Mouse (Mus musculus) neural tube, embryonic 13.5 days (tissue): Measurements from ENCODE around the gene Hist1h2bn. TPM values are rescaled to one million over a fixed set of nuclear protein-coding genes. Genes with fewer than 3 reads are reported as not detected.
"Not testable (repeated sequence)": the region's sequence is repeated elsewhere in the genome, so short reads cannot be mapped to it uniquely, and the experiment has no call there.

Experiments used
- ATAC-seq: fragments of 200-750 bp; cut with Nextera tagmentation; 2 replicates; pipeline ENCODE4 v1.8.0; 2017; ENCODE audit warnings: low read depth, mild to moderate bottlenecking, moderate TSS enrichment, moderate library complexity
- H3K27ac ChIP-seq: fragments of 300-500 bp; sonication (generic); replicated peaks from 2 replicates; pipeline ENCODE4 v1.5.1; 2015; ENCODE audit warnings: moderate library complexity, mild to moderate bottlenecking, inconsistent platforms
- H3K27me3 ChIP-seq: fragments of 300-500 bp; sonication (generic); 2 replicates; pipeline ENCODE4 v1.6.1; 2015; ENCODE audit warnings: mild to moderate bottlenecking, inconsistent platforms
- H3K36me3 ChIP-seq: fragments of 300-500 bp; sonication (generic); 2 replicates; pipeline ENCODE4 v1.6.1; 2015; ENCODE audit warnings: mild to moderate bottlenecking, inconsistent platforms
- H3K4me1 ChIP-seq: fragments of 300-500 bp; sonication (generic); replicated peaks from 2 replicates; pipeline ENCODE4 v1.6.1; 2015; ENCODE audit warnings: inconsistent platforms
- H3K4me2 ChIP-seq: fragments of 300-500 bp; sonication (generic); 2 replicates; pipeline ENCODE4 v1.6.1; 2015; ENCODE audit warnings: inconsistent platforms, mild to moderate bottlenecking, moderate library complexity
- H3K4me3 ChIP-seq: fragments of 300-500 bp; sonication (generic); 2 replicates; pipeline ENCODE4 v1.5.1; 2015; ENCODE audit warnings: mild to moderate bottlenecking, inconsistent platforms
- H3K9ac ChIP-seq: fragments of 300-500 bp; sonication (generic); 2 replicates; pipeline ENCODE4 v1.6.1; 2015; ENCODE audit warnings: moderate library complexity, mild to moderate bottlenecking, inconsistent platforms
- H3K9me3 ChIP-seq: fragments of 300-500 bp; sonication (generic); 2 replicates; pipeline ENCODE4 v1.6.1; 2016; ENCODE audit warnings: inconsistent platforms
- WGBS: fragments of 180-500 bp; shearing (Covaris S2); methylation state at CpG from one replicate; pipeline ENCODE4 v1.1.7; 2015; 5-methylcytosine and 5-hydroxymethylcytosine counted together
- microRNA-seq: library from miRNA; unstranded; fragments of <30 nt; microRNA quantifications from one replicate; pipeline ENCODE4, GENCODE M21; 2016
- polyA plus RNA-seq: library from polyadenylated mRNA; unstranded; fragments of >200 nt; fragmentation: Nextera tagmentation; extraction: Ambion mirVana; gene quantifications from 2 replicates; pipeline ENCODE4 v1.2.1, GENCODE M21; 2015

The Hist1h2bn gene
- polyA plus RNA-seq, 1 experiment from 2014 or later = 0.73 TPM

DNA sequence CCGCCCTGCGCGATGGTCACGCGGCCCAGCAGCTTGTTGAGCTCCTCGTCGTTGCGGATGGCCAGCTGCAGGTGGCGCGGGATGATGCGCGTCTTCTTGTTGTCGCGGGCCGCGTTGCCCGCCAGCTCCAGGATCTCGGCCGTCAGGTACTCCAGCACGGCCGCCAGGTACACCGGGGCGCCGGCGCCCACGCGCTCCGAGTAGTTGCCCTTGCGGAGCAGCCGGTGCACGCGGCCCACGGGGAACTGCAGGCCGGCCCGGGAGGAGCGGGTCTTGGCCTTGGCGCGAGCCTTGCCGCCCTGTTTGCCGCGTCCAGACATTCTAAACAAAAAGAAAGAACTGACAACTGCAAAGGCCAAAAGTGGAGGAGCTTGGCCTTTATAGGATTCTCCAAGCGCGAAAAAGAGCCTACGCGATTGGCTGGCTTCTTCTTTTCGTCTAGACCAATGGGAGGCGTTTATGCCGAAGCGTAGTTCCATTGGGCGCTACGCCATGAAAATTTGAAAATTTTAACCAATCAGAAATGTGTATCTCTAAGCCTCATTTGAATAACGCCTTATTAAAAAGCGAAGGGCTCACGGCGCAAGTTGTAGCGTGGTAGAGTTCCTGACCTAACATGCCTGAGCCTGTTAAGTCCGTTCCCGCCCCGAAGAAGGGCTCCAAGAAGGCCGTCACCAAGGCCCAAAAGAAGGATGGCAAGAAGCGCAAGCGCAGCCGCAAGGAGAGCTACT, 33.1 kb downstream of the Hist1h2bn start, which contains the start of the genes Hist1h2an and Hist1h2bp:
TSS of gene Hist1h2an (minus strand) at position 320 of the 731 bp plus-strand sequence.
TSS of gene Hist1h2bp (plus strand) at position 563 of the 731 bp plus-strand sequence.
- H3K9me3 ChIP-seq, H3K36me3 ChIP-seq, H3K27me3 ChIP-seq: not testable (repeated sequence)
- peak within 1 kb of the TSS; percentile 77 for H3K27ac ChIP-seq
- H3K9ac ChIP-seq = peak within 1 kb of the TSS; percentile 64
- H3K4me3 ChIP-seq = peak within 1 kb of the TSS; percentile 39
- peak within 1 kb of the TSS; percentile 62 for H3K4me2 ChIP-seq
- peaks cover 43% of the 10 kb centered on the region for H3K4me1 ChIP-seq
- under 1% methylated on average over 44 of the region's 63 CpGs for WGBS
- ATAC-seq = peak; percentile 95

DNA sequence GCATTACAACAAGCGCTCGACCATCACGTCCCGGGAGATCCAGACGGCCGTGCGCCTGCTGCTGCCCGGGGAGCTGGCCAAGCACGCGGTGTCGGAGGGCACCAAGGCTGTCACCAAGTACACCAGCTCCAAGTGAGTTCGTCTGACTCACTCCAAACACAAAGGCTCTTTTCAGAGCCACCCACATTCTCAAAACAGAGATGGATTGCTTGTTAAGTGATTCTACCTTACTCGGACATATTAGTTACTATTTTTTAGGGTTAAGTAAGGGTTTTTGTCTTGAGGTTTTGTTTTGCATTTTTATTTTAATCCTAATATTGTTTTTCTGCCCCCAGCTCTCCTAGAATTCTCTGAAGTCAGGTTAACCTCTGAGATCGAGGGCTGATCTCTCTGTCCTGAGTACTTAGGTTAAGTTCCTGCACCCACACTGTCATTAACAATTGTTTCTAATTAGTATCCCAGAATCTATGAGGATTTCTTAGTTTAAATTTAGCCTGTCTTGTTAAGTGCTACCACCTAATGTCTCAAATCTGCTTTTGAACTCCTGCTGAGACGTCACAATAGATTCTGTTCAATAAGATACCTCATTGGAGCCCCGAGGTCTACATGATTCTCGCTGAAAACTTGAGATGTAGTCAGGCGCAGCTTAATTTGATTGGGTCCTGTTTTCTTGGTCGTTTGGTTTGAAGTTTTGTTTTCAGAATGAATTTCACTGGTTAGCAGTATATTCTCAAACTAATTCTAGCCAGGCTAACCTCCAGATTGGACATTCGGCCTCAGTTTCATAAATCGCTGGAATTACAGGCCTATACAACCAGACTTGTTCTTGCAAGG, 34.1 kb downstream of the Hist1h2bn start:
- Histone ChIP-seq H3K9ac (peak overlapping the region; percentile 58), H3K4me2 (peak overlapping the region; percentile 62), H3K9me3 (no peaks in the 10 kb centered on the region), H3K27me3 (no peaks in the 10 kb centered on the region), H3K4me3 (peak overlapping the region; percentile 39), H3K27ac (peak overlapping the region; percentile 77), H3K36me3 (no peaks in the 10 kb centered on the region), H3K4me1 (peaks cover 35% of the 10 kb centered on the region)
- ATAC-seq = peak; percentile 52; the same call in 1 of the 2 replicates
- 12% methylated on average over 17 of the region's 21 CpGs for WGBS

DNA sequence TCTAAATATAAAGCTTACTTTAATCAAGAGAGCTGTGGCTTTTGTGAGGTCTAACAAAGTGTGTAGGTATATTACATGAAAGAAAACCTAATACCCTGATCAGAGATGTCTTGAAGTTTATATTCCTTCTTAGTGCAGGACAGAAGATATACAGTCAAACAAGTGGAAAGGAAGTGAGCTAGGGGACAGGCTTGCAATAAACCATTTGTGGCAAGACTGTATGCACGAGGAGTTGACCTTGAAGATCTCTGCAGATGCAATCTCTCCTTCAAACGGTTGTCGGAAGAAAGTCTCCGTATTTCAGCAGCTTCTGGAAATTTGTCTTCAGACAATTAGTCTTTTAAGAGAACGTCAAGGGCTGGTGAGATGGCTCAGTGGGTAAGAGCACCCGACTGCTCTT, 36.0 kb downstream of the Hist1h2bn start:
- Histone ChIP-seq H3K27me3 (no peaks in the 10 kb centered on the region), H3K36me3 (no peaks in the 10 kb centered on the region), H3K4me3 (no peak overlapping the region), H3K27ac (no peak overlapping the region), H3K4me1 (peaks cover 27% of the 10 kb centered on the region), H3K4me2 (no peak overlapping the region), H3K9ac (no peak overlapping the region), H3K9me3 (no peaks in the 10 kb centered on the region)
- 54% methylated on average over 6 of the region's 6 CpGs for WGBS
- ATAC-seq = no peak

DNA sequence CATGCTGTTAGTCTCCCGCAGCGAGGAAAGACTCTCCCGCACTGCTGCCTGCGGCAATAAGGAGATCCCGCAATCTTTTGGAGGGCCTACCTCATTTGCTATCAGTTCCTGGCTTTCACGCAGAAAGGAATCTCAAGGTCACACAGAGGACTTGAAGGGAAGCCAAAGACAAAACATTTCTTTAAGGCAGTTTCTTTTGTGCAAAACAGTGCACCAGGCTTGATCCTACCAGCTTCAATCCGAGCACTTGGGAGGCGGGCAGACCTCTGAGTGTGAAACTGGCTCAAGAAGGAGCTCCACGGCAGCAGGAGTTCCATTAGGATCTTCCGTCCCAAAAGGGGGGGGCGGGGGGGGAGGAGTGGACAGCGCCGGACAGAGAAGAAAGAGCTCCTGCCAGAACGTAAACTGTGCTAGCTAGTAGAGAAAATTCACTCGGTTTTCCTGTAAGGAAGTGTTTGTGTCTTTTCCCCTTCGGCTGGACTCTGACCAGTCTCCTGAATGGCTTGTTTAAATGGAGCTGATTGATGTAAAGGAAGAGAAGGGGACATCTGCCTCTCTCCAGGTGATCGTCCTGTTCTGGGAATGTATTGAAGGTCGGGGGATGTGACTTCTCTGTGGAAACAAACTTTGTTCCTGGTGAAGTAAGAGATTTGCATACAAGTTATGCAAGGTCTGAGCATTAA, 36.8 kb downstream of the Hist1h2bn start:
- Histone ChIP-seq H3K4me2 (peak overlapping the region; percentile 46), H3K4me1 (peaks cover 25% of the 10 kb centered on the region), H3K27ac (no peak overlapping the region), H3K9me3 (no peaks in the 10 kb centered on the region), H3K27me3 (no peaks in the 10 kb centered on the region), H3K9ac (peak overlapping the region; percentile 57), H3K4me3 (peak overlapping the region; percentile 14; the same call in 1 of the 2 replicates), H3K36me3 (no peaks in the 10 kb centered on the region)
- WGBS = 6% methylated on average over 18 of the region's 18 CpGs
- no peak for ATAC-seq

DNA sequence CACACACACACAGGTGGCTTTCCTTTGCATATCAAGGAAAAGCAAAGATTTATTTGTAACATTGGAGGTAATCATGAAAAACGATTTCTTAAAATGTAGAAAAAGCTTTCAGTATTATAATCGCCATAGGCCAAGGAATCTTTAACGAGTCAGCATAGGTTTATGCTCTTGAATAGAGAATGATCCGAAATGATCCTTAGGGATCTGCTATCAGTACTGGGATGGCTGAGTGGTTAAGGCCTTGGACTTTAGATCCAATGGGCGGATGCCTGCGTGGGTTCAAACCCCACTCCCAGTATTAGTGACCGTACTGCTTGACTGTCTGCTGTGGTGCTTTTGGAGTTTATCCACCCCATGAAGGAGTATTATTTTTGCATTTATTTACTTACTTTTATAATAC, 41.7 kb downstream of the Hist1h2bn start:
- no peaks in the 10 kb centered on the region for H3K36me3 ChIP-seq
- WGBS = 92% methylated on average over 7 of the region's 7 CpGs
- no peak for ATAC-seq
- no peaks in the 10 kb centered on the region for H3K27me3 ChIP-seq
- H3K27ac ChIP-seq = no peak overlapping the region
- no peak overlapping the region for H3K4me3 ChIP-seq
- H3K4me1 ChIP-seq = peaks cover 5% of the 10 kb centered on the region
- no peaks in the 10 kb centered on the region for H3K9me3 ChIP-seq
- no peak overlapping the region for H3K4me2 ChIP-seq
- no peak overlapping the region for H3K9ac ChIP-seq

DNA sequence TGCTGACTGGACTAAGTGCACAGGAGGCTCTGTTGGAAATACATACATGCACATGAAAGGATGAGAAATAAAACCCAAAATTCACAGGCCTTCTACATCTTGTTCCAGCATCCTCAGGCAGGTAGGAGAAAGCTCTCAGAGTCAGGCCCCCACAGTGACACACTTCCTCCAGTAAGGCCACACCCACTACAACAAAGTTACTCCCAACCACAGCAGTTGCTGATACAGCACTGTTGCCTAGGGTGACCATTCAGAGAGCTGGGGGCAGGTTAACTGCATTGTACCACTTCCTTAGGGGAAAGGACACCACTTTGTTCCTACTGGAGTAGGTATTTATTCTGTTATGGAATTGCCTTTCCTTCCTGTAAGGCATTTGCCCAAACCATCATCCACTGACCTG, 43.2 kb downstream of the Hist1h2bn start:
- not testable (repeated sequence) for H3K36me3 ChIP-seq

DNA sequence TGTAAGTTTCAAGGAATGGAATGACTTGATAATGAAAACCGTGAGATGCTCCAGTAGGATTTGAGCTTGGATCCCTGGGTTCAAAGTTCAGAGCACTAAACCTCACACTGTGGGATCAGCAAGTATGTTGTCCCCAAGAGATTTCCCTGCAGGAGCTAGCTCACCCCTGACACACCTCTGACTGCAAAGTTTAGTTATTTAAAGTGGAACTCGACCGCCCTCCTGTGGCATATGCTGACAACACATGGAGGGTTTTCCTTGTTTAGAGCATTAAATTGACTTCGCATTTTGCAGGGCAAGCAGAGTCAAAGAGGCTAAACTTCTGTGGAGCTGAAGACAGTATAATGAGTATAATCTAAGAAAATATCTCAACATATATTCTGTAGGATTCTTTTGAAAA, 49.1 kb downstream of the Hist1h2bn start:
- not testable (repeated sequence) for H3K9me3 ChIP-seq, H3K27me3 ChIP-seq, H3K9ac ChIP-seq, H3K4me2 ChIP-seq, H3K4me1 ChIP-seq, H3K27ac ChIP-seq, H3K36me3 ChIP-seq, H3K4me3 ChIP-seq
- ATAC-seq = peak; percentile 69
- no CpG with 5 or more reads among the region's 4 CpGs for WGBS

More for the DNA sequence above, 43.2 kb downstream of the Hist1h2bn start:
- H3K4me2 ChIP-seq, ATAC-seq, H3K9me3 ChIP-seq, H3K27me3 ChIP-seq, H3K4me1 ChIP-seq, H3K4me3 ChIP-seq, H3K9ac ChIP-seq, H3K27ac ChIP-seq: not testable (repeated sequence)

Small RNAs within 50 kb of the gene (microRNA-seq; reads per million reads assigned to microRNA genes)
- gene Gm44346 = not detected
- gene Gm44357 = not detected
- not detected for gene Gm44367
- gene Gm44454 = not detected

Other genes starting within 250 kb of the Hist1h2bn start
- 5.2 and 5.6 TPM in 2 replicates for gene Zkscan8, start 223.0 kb upstream of the Hist1h2bn start, polyA plus RNA-seq
- 0.13 and 0.32 TPM in 2 replicates for gene Olfr1366, start 211.3 kb upstream of the Hist1h2bn start, polyA plus RNA-seq
- gene Olfr1535, start 194.2 kb upstream of the Hist1h2bn start, polyA plus RNA-seq = not detected in 2 replicates
- not detected in 2 replicates for gene Olfr1364, start 172.4 kb upstream of the Hist1h2bn start, polyA plus RNA-seq
- not detected in 2 replicates for gene Olfr1362, start 140.1 kb upstream of the Hist1h2bn start, polyA plus RNA-seq
- gene Olfr11, start 111.6 kb upstream of the Hist1h2bn start, polyA plus RNA-seq = 0.07 TPM in 1 of 2 replicates, not detected in the other
- gene Olfr1361, start 90.7 kb upstream of the Hist1h2bn start, polyA plus RNA-seq = not detected in 2 replicates
- not detected in 2 replicates for gene Olfr1360, start 76.7 kb upstream of the Hist1h2bn start, polyA plus RNA-seq
- not detected in 2 replicates for gene Olfr1359, start 56.0 kb upstream of the Hist1h2bn start, polyA plus RNA-seq
- gene Hist1h2bl, start 38.0 kb upstream of the Hist1h2bn start, polyA plus RNA-seq = 1.4 and 1.5 TPM in 2 replicates
- gene Hist1h2ai, start 37.7 kb upstream of the Hist1h2bn start, polyA plus RNA-seq = 5.9 TPM in 1 of 2 replicates, not detected in the other
- gene Hist1h3h, start 36.5 kb upstream of the Hist1h2bn start, polyA plus RNA-seq = 2.7 and 3.3 TPM in 2 replicates
- 1.2 and 1.4 TPM in 2 replicates for gene Hist1h2bm, start 32.1 kb upstream of the Hist1h2bn start, polyA plus RNA-seq
- gene Hist1h4j, start 19.1 kb upstream of the Hist1h2bn start, polyA plus RNA-seq = 1.0 and 1.7 TPM in 2 replicates
- 0.84 and 3.9 TPM in 2 replicates for gene Hist1h4k, start 3.6 kb upstream of the Hist1h2bn start, polyA plus RNA-seq
- 6.0 and 7.6 TPM in 2 replicates for gene Hist1h2ak, start 296 bp upstream of the Hist1h2bn start, polyA plus RNA-seq
- 3.2 and 5.8 TPM in 2 replicates for gene Hist1h1b, start 26.5 kb downstream of the Hist1h2bn start, polyA plus RNA-seq
- 32.1 and 33.9 TPM in 2 replicates for gene Hist1h3i, start 29.2 kb downstream of the Hist1h2bn start, polyA plus RNA-seq
- gene Hist1h2an, start 33.1 kb downstream of the Hist1h2bn start, polyA plus RNA-seq = not detected in 2 replicates
- 0.52 and 1.4 TPM in 2 replicates for gene Hist1h2bp, start 33.3 kb downstream of the Hist1h2bn start, polyA plus RNA-seq
- 4.3 and 4.4 TPM in 2 replicates for gene Hist1h2bq, start 56.1 kb downstream of the Hist1h2bn start, polyA plus RNA-seq
- not detected in 2 replicates for gene Hist1h2ao, start 56.3 kb downstream of the Hist1h2bn start, polyA plus RNA-seq
- gene Hist1h4m, start 57.6 kb downstream of the Hist1h2bn start, polyA plus RNA-seq = not detected in 2 replicates
- gene Hist1h4n, start 78.1 kb downstream of the Hist1h2bn start, polyA plus RNA-seq = 7.0 and 7.5 TPM in 2 replicates
- 641 and 649 TPM in 2 replicates for gene Hist1h2ap, start 79.4 kb downstream of the Hist1h2bn start, polyA plus RNA-seq
- 3.9 and 5.2 TPM in 2 replicates for gene Hist1h2br, start 79.6 kb downstream of the Hist1h2bn start, polyA plus RNA-seq
- gene Zfp184, start 191.0 kb downstream of the Hist1h2bn start, polyA plus RNA-seq = 16.0 and 16.3 TPM in 2 replicates
- not detected in 2 replicates for gene Pom121l2, start 227.1 kb downstream of the Hist1h2bn start, polyA plus RNA-seq